Mouse (Mus musculus): ENCODE results near the gene Specc1. TPM values are rescaled to one million over a fixed set of nuclear protein-coding genes. Genes with fewer than 3 reads are reported as not detected.

Gene Specc1
- polyA plus RNA-seq, 1 experiment from 2014 or later: 8.0 TPM

- 81% methylated on average over 11 of the region's 11 CpGs for whole genome bisulfite sequencing
- Histone ChIP-seq H3K4me3 (ENCODE audit: low read depth, low read length) (no peak overlapping the region), H3K4me2 (ENCODE audit: low read length) (no peak overlapping the region), H3K4me1 (ENCODE audit: control insufficient read depth, insufficient read depth, low read length) (peaks cover 10% of the 10 kb centered on the region; the same call in 1 of the 2 replicates), H3K27me3 (ENCODE audit: control insufficient read depth, insufficient read depth, low read depth, low read length) (peaks cover 16% of the 10 kb centered on the region), H3K9me3 (replicated peaks; ENCODE audit: control insufficient read depth, low read length, poor library complexity, severe bottlenecking) (no peaks in the 10 kb centered on the region), H3K9ac (ENCODE audit: low read depth, low read length) (no peak overlapping the region), H3K36me3 (ENCODE audit: control insufficient read depth, insufficient read depth, low read length) (no peaks in the 10 kb centered on the region), H3K27ac (ENCODE audit: low read length) (no peak overlapping the region)
- ATAC-seq: no peak
Observed at GRCm38 (mm10) chr11:62251047-62251446, 294.5 kb downstream of the Specc1 start.

GRCm38 (mm10) chr11:62253380-62253779 is 296.8 kb downstream of the Specc1 start:
- no peaks in the 10 kb centered on the region for H3K9me3 ChIP-seq (replicated peaks; ENCODE audit: control insufficient read depth, low read length, poor library complexity, severe bottlenecking)
- peaks cover 10% of the 10 kb centered on the region; the same call in 1 of the 2 replicates for H3K4me1 ChIP-seq (ENCODE audit: control insufficient read depth, insufficient read depth, low read length)
- peaks cover 16% of the 10 kb centered on the region for H3K27me3 ChIP-seq (ENCODE audit: control insufficient read depth, insufficient read depth, low read depth, low read length)
- H3K4me2 ChIP-seq (ENCODE audit: low read length): no peak overlapping the region
- no peak overlapping the region for H3K4me3 ChIP-seq (ENCODE audit: low read depth, low read length)
- no peak overlapping the region for H3K9ac ChIP-seq (ENCODE audit: low read depth, low read length)
- H3K27ac ChIP-seq (ENCODE audit: low read length): no peak overlapping the region
- 78% methylated on average over 5 of the region's 5 CpGs for WGBS
- ATAC-seq: no peak
- H3K36me3 ChIP-seq (ENCODE audit: control insufficient read depth, insufficient read depth, low read length): no peaks in the 10 kb centered on the region

- ATAC-seq: no peak
- no peaks in the 10 kb centered on the region for H3K4me1 ChIP-seq (ENCODE audit: control insufficient read depth, insufficient read depth, low read length)
- H3K4me2 ChIP-seq (ENCODE audit: low read length): no peak overlapping the region
- H3K36me3 ChIP-seq (ENCODE audit: control insufficient read depth, insufficient read depth, low read length): no peaks in the 10 kb centered on the region
- H3K27ac ChIP-seq (ENCODE audit: low read length): no peak overlapping the region
- 49% methylated on average over 5 of the region's 5 CpGs for WGBS
- no peaks in the 10 kb centered on the region for H3K9me3 ChIP-seq (replicated peaks; ENCODE audit: control insufficient read depth, low read length, poor library complexity, severe bottlenecking)
- no peak overlapping the region for H3K9ac ChIP-seq (ENCODE audit: low read depth, low read length)
- no peaks in the 10 kb centered on the region for H3K27me3 ChIP-seq (ENCODE audit: control insufficient read depth, insufficient read depth, low read depth, low read length)
- H3K4me3 ChIP-seq (ENCODE audit: low read depth, low read length): no peak overlapping the region
Observed at GRCm38 (mm10) chr11:62259214-62259613, 302.7 kb downstream of the Specc1 start.

GRCm38 (mm10) chr11:62263599-62263998 is 307.0 kb downstream of the Specc1 start:
- H3K4me3 ChIP-seq (ENCODE audit: low read depth, low read length): no peak overlapping the region
- H3K4me2 ChIP-seq (ENCODE audit: low read length): no peak overlapping the region
- ATAC-seq: no peak
- no peaks in the 10 kb centered on the region for H3K9me3 ChIP-seq (replicated peaks; ENCODE audit: control insufficient read depth, low read length, poor library complexity, severe bottlenecking)
- 73% methylated on average over 7 of the region's 7 CpGs for WGBS
- H3K4me1 ChIP-seq (ENCODE audit: control insufficient read depth, insufficient read depth, low read length): peaks cover 3% of the 10 kb centered on the region; the same call in 1 of the 2 replicates
- no peaks in the 10 kb centered on the region for H3K36me3 ChIP-seq (ENCODE audit: control insufficient read depth, insufficient read depth, low read length)
- no peaks in the 10 kb centered on the region for H3K27me3 ChIP-seq (ENCODE audit: control insufficient read depth, insufficient read depth, low read depth, low read length)
- H3K27ac ChIP-seq (ENCODE audit: low read length): no peak overlapping the region
- H3K9ac ChIP-seq (ENCODE audit: low read depth, low read length): no peak overlapping the region

GRCm38 (mm10) chr11:62264018-62264417 is 307.5 kb downstream of the Specc1 start:
- H3K27me3 ChIP-seq (ENCODE audit: control insufficient read depth, insufficient read depth, low read depth, low read length): no peaks in the 10 kb centered on the region
- peaks cover 3% of the 10 kb centered on the region; the same call in 1 of the 2 replicates for H3K4me1 ChIP-seq (ENCODE audit: control insufficient read depth, insufficient read depth, low read length)
- no peaks in the 10 kb centered on the region for H3K36me3 ChIP-seq (ENCODE audit: control insufficient read depth, insufficient read depth, low read length)
- no peak overlapping the region for H3K4me3 ChIP-seq (ENCODE audit: low read depth, low read length)
- no peak for ATAC-seq
- H3K4me2 ChIP-seq (ENCODE audit: low read length): no peak overlapping the region
- 71% methylated on average over 7 of the region's 7 CpGs for WGBS
- H3K9ac ChIP-seq (ENCODE audit: low read depth, low read length): no peak overlapping the region
- H3K27ac ChIP-seq (ENCODE audit: low read length): no peak overlapping the region
- H3K9me3 ChIP-seq (replicated peaks; ENCODE audit: control insufficient read depth, low read length, poor library complexity, severe bottlenecking): no peaks in the 10 kb centered on the region

GRCm38 (mm10) chr11:62265642-62266041 is 309.1 kb downstream of the Specc1 start:
- Histone ChIP-seq H3K27ac (ENCODE audit: low read length) (no peak overlapping the region), H3K36me3 (ENCODE audit: control insufficient read depth, insufficient read depth, low read length) (no peaks in the 10 kb centered on the region)

GRCm38 (mm10) chr11:62266466-62267214 is 310.1 kb downstream of the Specc1 start:
- 34% methylated on average over 17 of the region's 17 CpGs for WGBS
- no peak overlapping the region for H3K9ac ChIP-seq (ENCODE audit: low read depth, low read length)

More at GRCm38 (mm10) chr11:62265642-62266041, 309.1 kb downstream of the Specc1 start:
- Histone ChIP-seq H3K4me3 (ENCODE audit: low read depth, low read length) (no peak overlapping the region), H3K9me3 (replicated peaks; ENCODE audit: control insufficient read depth, low read length, poor library complexity, severe bottlenecking) (no peaks in the 10 kb centered on the region), H3K4me2 (ENCODE audit: low read length) (no peak overlapping the region), H3K27me3 (ENCODE audit: control insufficient read depth, insufficient read depth, low read depth, low read length) (no peaks in the 10 kb centered on the region), H3K9ac (ENCODE audit: low read depth, low read length) (no peak overlapping the region), H3K4me1 (ENCODE audit: control insufficient read depth, insufficient read depth, low read length) (peaks cover 3% of the 10 kb centered on the region; the same call in 1 of the 2 replicates)
- no peak for ATAC-seq
- 44% methylated on average over 7 of the region's 7 CpGs for WGBS

GRCm38 (mm10) chr11:62268381-62268780 is 311.8 kb downstream of the Specc1 start:
- Histone ChIP-seq H3K4me1 (ENCODE audit: control insufficient read depth, insufficient read depth, low read length) (peaks cover 3% of the 10 kb centered on the region; the same call in 1 of the 2 replicates), H3K4me3 (ENCODE audit: low read depth, low read length) (no peak overlapping the region), H3K27me3 (ENCODE audit: control insufficient read depth, insufficient read depth, low read depth, low read length) (no peaks in the 10 kb centered on the region), H3K36me3 (ENCODE audit: control insufficient read depth, insufficient read depth, low read length) (no peaks in the 10 kb centered on the region), H3K4me2 (ENCODE audit: low read length) (no peak overlapping the region), H3K9me3 (replicated peaks; ENCODE audit: control insufficient read depth, low read length, poor library complexity, severe bottlenecking) (no peaks in the 10 kb centered on the region), H3K9ac (ENCODE audit: low read depth, low read length) (no peak overlapping the region), H3K27ac (ENCODE audit: low read length) (no peak overlapping the region)
- 80% methylated on average over 8 of the region's 8 CpGs for WGBS
- no peak for ATAC-seq

More at GRCm38 (mm10) chr11:62266466-62267214, 310.1 kb downstream of the Specc1 start:
- no peak for ATAC-seq
- H3K4me3 ChIP-seq (ENCODE audit: low read depth, low read length): no peak overlapping the region
- H3K4me1 ChIP-seq (ENCODE audit: control insufficient read depth, insufficient read depth, low read length): peaks cover 3% of the 10 kb centered on the region; the same call in 1 of the 2 replicates
- no peak overlapping the region for H3K4me2 ChIP-seq (ENCODE audit: low read length)
- H3K9me3 ChIP-seq (replicated peaks; ENCODE audit: control insufficient read depth, low read length, poor library complexity, severe bottlenecking): no peaks in the 10 kb centered on the region
- H3K36me3 ChIP-seq (ENCODE audit: control insufficient read depth, insufficient read depth, low read length): no peaks in the 10 kb centered on the region
- H3K27ac ChIP-seq (ENCODE audit: low read length): no peak overlapping the region
- no peaks in the 10 kb centered on the region for H3K27me3 ChIP-seq (ENCODE audit: control insufficient read depth, insufficient read depth, low read depth, low read length)

GRCm38 (mm10) chr11:62269097-62269496 is 312.5 kb downstream of the Specc1 start:
- 82% methylated on average over 12 of the region's 12 CpGs for WGBS
- Histone ChIP-seq H3K36me3 (ENCODE audit: control insufficient read depth, insufficient read depth, low read length) (no peaks in the 10 kb centered on the region), H3K27ac (ENCODE audit: low read length) (no peak overlapping the region), H3K9me3 (replicated peaks; ENCODE audit: control insufficient read depth, low read length, poor library complexity, severe bottlenecking) (no peaks in the 10 kb centered on the region), H3K4me2 (ENCODE audit: low read length) (no peak overlapping the region), H3K4me3 (ENCODE audit: low read depth, low read length) (no peak overlapping the region), H3K27me3 (ENCODE audit: control insufficient read depth, insufficient read depth, low read depth, low read length) (no peaks in the 10 kb centered on the region), H3K9ac (ENCODE audit: low read depth, low read length) (no peak overlapping the region), H3K4me1 (ENCODE audit: control insufficient read depth, insufficient read depth, low read length) (peaks cover 3% of the 10 kb centered on the region; the same call in 1 of the 2 replicates)
- ATAC-seq: no peak

All from midbrain, embryonic 16.5 days (tissue).